Mouse (Mus musculus) MEL (cell line): ENCODE measurements around the gene Lrrfip2. TPM values are rescaled to one million over a fixed set of nuclear protein-coding genes. Genes with fewer than 3 reads are reported as not detected.

Experiments
- DNase-seq: peaks from one replicate; pipeline ENCODE4 v3.0.0; 2011; ENCODE audit warnings: low read depth, low spot score
- H3K27ac ChIP-seq: 2 replicates; pipeline ENCODE4 v1.5.1; 2012; ENCODE audit warnings: low read depth, mild to moderate bottlenecking, control low read depth, low read length, moderate library complexity; ENCODE audit not compliant: control insufficient read depth
- H3K27me3 ChIP-seq, 2 experiments: fragments of 150-350 bp in 1 of 2; sonication (generic) in 1 of 2; 2 replicates each; pipeline ENCODE4 v1.6.1; 2012; ENCODE audit warnings: low read length in 2 of 2, mild to moderate bottlenecking in 2 of 2, improper control_type of control experiment in 1 of 2, moderate library complexity in 1 of 2; ENCODE audit not compliant: insufficient read depth in 2 of 2, control insufficient read depth in 1 of 2
- H3K36me3 ChIP-seq, 2 experiments: 2 replicates each; pipeline ENCODE4 v1.6.1; 2012 to 2014; ENCODE audit warnings: low read length in 2 of 2, improper control_type of control experiment in 1 of 2, inconsistent platforms in 1 of 2, mild to moderate bottlenecking in 1 of 2; ENCODE audit not compliant: insufficient read depth in 2 of 2, control insufficient read depth in 1 of 2
- H3K4me1 ChIP-seq, 2 experiments: fragments of 150-350 bp in 1 of 2; sonication (generic) in 1 of 2; 2 replicates each; pipeline ENCODE4 v1.6.1; 2012; ENCODE audit warnings: low read length in 2 of 2, improper control_type of control experiment in 1 of 2, mild to moderate bottlenecking in 1 of 2; ENCODE audit not compliant: insufficient read depth in 2 of 2, control insufficient read depth in 1 of 2
- H3K4me3 ChIP-seq, 2 experiments: fragments of 150-350 bp in 1 of 2; sonication (generic) in 1 of 2; 2 replicates each; pipeline ENCODE4 v1.5.1; 2012; ENCODE audit warnings: low read depth in 2 of 2, low read length in 2 of 2, mild to moderate bottlenecking in 2 of 2, moderate library complexity in 2 of 2, control low read depth in 1 of 2, improper control_type of control experiment in 1 of 2; ENCODE audit not compliant: control insufficient read depth in 1 of 2, insufficient read depth in 1 of 2
- H3K79me2 ChIP-seq: 2 replicates; pipeline ENCODE4 v1.6.1; 2012; ENCODE audit warnings: mild to moderate bottlenecking, low read length, moderate library complexity; ENCODE audit not compliant: control insufficient read depth, poor library complexity, insufficient read depth
- H3K9ac ChIP-seq: 2 replicates; pipeline ENCODE4 v1.6.1; 2012; ENCODE audit warnings: low read depth, mild to moderate bottlenecking, control low read depth, low read length, moderate library complexity; ENCODE audit not compliant: control insufficient read depth, poor library complexity, severe bottlenecking
- H3K9me3 ChIP-seq: fragments of 150-350 bp; sonication (generic); replicated peaks from 2 replicates; pipeline ENCODE4 v1.6.1; 2012; ENCODE audit warnings: mild to moderate bottlenecking, low read length, improper control_type of control experiment, moderate library complexity; ENCODE audit not compliant: insufficient read depth
- BHLHE40 ChIP-seq: IDR thresholded peaks from 2 replicates; pipeline ENCODE4 v1.6.1; 2012; ENCODE audit warnings: low read depth, mild to moderate bottlenecking, inconsistent platforms, low read length, improper control_type of control experiment, borderline replicate concordance
- CHD1 ChIP-seq: IDR thresholded peaks from 2 replicates; pipeline ENCODE4 v1.6.1; 2012; ENCODE audit warnings: low read depth, mild to moderate bottlenecking, inconsistent platforms, low read length, improper control_type of control experiment
- CHD2 ChIP-seq: IDR thresholded peaks from 2 replicates; pipeline ENCODE4 v1.6.1; 2011; ENCODE audit warnings: low read length, improper control_type of control experiment
- E2F4 ChIP-seq: IDR thresholded peaks from 2 replicates; pipeline ENCODE4 v1.6.1; 2011; ENCODE audit warnings: low read depth, low read length, improper control_type of control experiment, borderline replicate concordance
- ELF1 ChIP-seq: IDR thresholded peaks from 2 replicates; pipeline ENCODE4 v1.6.1; 2014; ENCODE audit warnings: low read depth, mild to moderate bottlenecking, inconsistent platforms, low read length, improper control_type of control experiment, moderate library complexity
- EP300 ChIP-seq, 2 experiments: IDR thresholded peaks; 2 replicates each; pipeline ENCODE4 v1.6.1; 2011; ENCODE audit warnings: improper control_type of control experiment in 2 of 2, low read length in 2 of 2, low read depth in 1 of 2, mild to moderate bottlenecking in 1 of 2
- ETS1 ChIP-seq: IDR thresholded peaks from 2 replicates; pipeline ENCODE4 v1.6.1; 2012; ENCODE audit warnings: low read depth, mild to moderate bottlenecking, inconsistent platforms, low read length, improper control_type of control experiment, moderate library complexity
- GABPA ChIP-seq: IDR thresholded peaks from 2 replicates; pipeline ENCODE4 v1.6.1; 2012; ENCODE audit warnings: low read depth, mild to moderate bottlenecking, inconsistent platforms, low read length, improper control_type of control experiment, moderate library complexity
- GATA1 ChIP-seq: IDR thresholded peaks from 2 replicates; pipeline ENCODE4 v1.6.1; 2011; ENCODE audit warnings: low read depth, low read length, improper control_type of control experiment
- HCFC1 ChIP-seq: IDR thresholded peaks from 2 replicates; pipeline ENCODE4 v1.6.1; 2012; ENCODE audit warnings: low read depth, mild to moderate bottlenecking, inconsistent platforms, low read length, improper control_type of control experiment, moderate library complexity
- KAT2A ChIP-seq: conservative IDR thresholded peaks from 2 replicates; pipeline ENCODE4 v1.6.1; 2012; ENCODE audit warnings: low read depth, low read length, improper control_type of control experiment, inconsistent platforms
- MAFK ChIP-seq: IDR thresholded peaks from 2 replicates; pipeline ENCODE4 v1.6.1; 2011; ENCODE audit warnings: low read depth, mild to moderate bottlenecking, low read length, improper control_type of control experiment, borderline replicate concordance
- MAX ChIP-seq: IDR thresholded peaks from 2 replicates; pipeline ENCODE4 v1.6.1; 2011; ENCODE audit warnings: low read length, improper control_type of control experiment
- MAZ ChIP-seq: IDR thresholded peaks from 2 replicates; pipeline ENCODE4 v1.6.1; 2012; ENCODE audit warnings: low read depth, mild to moderate bottlenecking, inconsistent platforms, low read length, improper control_type of control experiment
- MXI1 ChIP-seq: IDR thresholded peaks from 2 replicates; pipeline ENCODE4 v1.6.1; 2011; ENCODE audit warnings: mild to moderate bottlenecking, low read depth, low read length, improper control_type of control experiment
- MYB ChIP-seq: IDR thresholded peaks from 2 replicates; pipeline ENCODE4 v1.6.1; 2011; ENCODE audit warnings: mild to moderate bottlenecking, low read depth, low read length, improper control_type of control experiment
- MYC ChIP-seq: IDR thresholded peaks from 2 replicates; pipeline ENCODE4 v1.6.1; 2011; ENCODE audit warnings: low read depth, mild to moderate bottlenecking, low read length, improper control_type of control experiment, moderate library complexity
- NRF1 ChIP-seq: IDR thresholded peaks from 2 replicates; pipeline ENCODE4 v1.6.1; 2014; ENCODE audit warnings: low read depth, mild to moderate bottlenecking, inconsistent platforms, low read length, improper control_type of control experiment, moderate library complexity; ENCODE audit not compliant: poor library complexity, insufficient read depth, severe bottlenecking
- POLR2A ChIP-seq, 2 experiments: IDR thresholded peaks; 2 replicates each; pipeline ENCODE4 v1.6.1; 2011 to 2012; ENCODE audit warnings: low read length in 2 of 2, mild to moderate bottlenecking in 2 of 2, control low read depth in 1 of 2, improper control_type of control experiment in 1 of 2, low read depth in 1 of 2, moderate library complexity in 1 of 2; ENCODE audit not compliant: control insufficient read depth in 1 of 2, insufficient read depth in 1 of 2, poor library complexity in 1 of 2
- POLR2AphosphoS2 ChIP-seq: IDR thresholded peaks from 2 replicates; pipeline ENCODE4 v1.6.1; 2011; ENCODE audit warnings: low read length, improper control_type of control experiment
- POLR2AphosphoS5 ChIP-seq: IDR thresholded peaks from 2 replicates; pipeline ENCODE4 v1.6.1; 2012; ENCODE audit warnings: low read depth, borderline replicate concordance, mild to moderate bottlenecking, inconsistent platforms, low read length, moderate library complexity, mixed read lengths
- TAL1 ChIP-seq: IDR thresholded peaks from 2 replicates; pipeline ENCODE4 v1.6.1; 2012; ENCODE audit warnings: mild to moderate bottlenecking, inconsistent platforms, low read length, moderate library complexity, mixed read lengths
- TBP ChIP-seq: IDR thresholded peaks from 2 replicates; pipeline ENCODE4 v1.8.0; 2011; ENCODE audit warnings: low read depth, low read length, improper control_type of control experiment
- TCF12 ChIP-seq: IDR thresholded peaks from 2 replicates; pipeline ENCODE4 v1.6.1; 2014; ENCODE audit warnings: low read depth, mild to moderate bottlenecking, inconsistent platforms, low read length, improper control_type of control experiment, moderate library complexity
- USF1 ChIP-seq: IDR thresholded peaks from 2 replicates; pipeline ENCODE4 v1.6.1; 2014; ENCODE audit warnings: low read depth, mild to moderate bottlenecking, inconsistent platforms, low read length, improper control_type of control experiment, moderate library complexity
- USF2 ChIP-seq, 2 experiments: IDR thresholded peaks; 2 replicates each; pipeline ENCODE4 v1.6.1; 2011 to 2012; ENCODE audit warnings: improper control_type of control experiment in 2 of 2, low read length in 2 of 2, borderline replicate concordance in 1 of 2, inconsistent platforms in 1 of 2, low read depth in 1 of 2, mild to moderate bottlenecking in 1 of 2; ENCODE audit not compliant: insufficient read depth in 1 of 2
- ZC3H11A ChIP-seq: IDR thresholded peaks from 2 replicates; pipeline ENCODE4 v1.6.1; 2012; ENCODE audit warnings: low read depth, mild to moderate bottlenecking, inconsistent platforms, low read length, improper control_type of control experiment
- ZKSCAN1 ChIP-seq: IDR thresholded peaks from 2 replicates; pipeline ENCODE4 v1.6.1; 2012; ENCODE audit warnings: low read depth, mild to moderate bottlenecking, inconsistent platforms, low read length, improper control_type of control experiment, moderate library complexity
- ZMIZ1 ChIP-seq: IDR thresholded peaks from 2 replicates; pipeline ENCODE4 v1.6.1; 2012; ENCODE audit warnings: low read depth, mild to moderate bottlenecking, inconsistent platforms, low read length, improper control_type of control experiment, moderate library complexity
- ZNF384 ChIP-seq: IDR thresholded peaks from 2 replicates; pipeline ENCODE4 v1.6.1; 2012; ENCODE audit warnings: low read depth, mild to moderate bottlenecking, inconsistent platforms, low read length, improper control_type of control experiment
- polyA plus RNA-seq, 2 experiments: library from polyadenylated mRNA; stranded (reverse) in 1 of 2; unstranded in 1 of 2; fragments of >175 nt in 1 of 2; fragments of >200 nt in 1 of 2; gene quantifications; 2 replicates each; pipeline versions ENCODE4 v1.2.1 to v1.2.4; 2012; ENCODE audit warnings: low replicate concordance in 2 of 2, low read depth in 1 of 2; ENCODE audit not compliant: insufficient read length in 2 of 2, insufficient read depth in 1 of 2, missing spikeins in 1 of 2
- total RNA-seq: library from RNA; depleted of rRNA; stranded (reverse); fragments of 300-350 nt; gene quantifications from 2 replicates; pipeline ENCODE4 v1.2.3, GENCODE M21; 2012; rRNA removed

Lrrfip2 gene
- total RNA-seq (26.0 and 28.4 TPM in 2 replicates), polyA plus RNA-seq (10 to 100 TPM in 1 of 2 experiments, not detected in 1; 42.7 TPM)

- peaks cover 0 to 8% of the 10 kb centered on the region in 2 experiments; a peak in 1 of 4 replicates for H3K4me1 ChIP-seq
- peak; percentile 43 for DNase-seq
Observed at GRCm38 (mm10) chr9:111117126-111117642, at the start of gene Lrrfip2. Gene Lrrfip2 (plus strand): TSS chr9:111117592.

GRCm38 (mm10) chr9:111070546-111070961 is 46.8 kb upstream of the Lrrfip2 start:
- Histone ChIP-seq H3K27ac (no peak overlapping the region), H3K9me3 (no peaks in the 10 kb centered on the region), H3K4me1 (no peaks in the 10 kb centered on the region), H3K4me3 (no peak overlapping the region), H3K36me3 (no peaks in the 10 kb centered on the region), H3K27me3 (no peaks in the 10 kb centered on the region), H3K79me2 (no peaks in the 10 kb centered on the region), H3K9ac (no peak overlapping the region)
- DNase-seq, result peak; percentile 74
- TF ChIP-seq USF1, result no peak
- TF ChIP-seq HCFC1, result no peak
- no peak for TF ChIP-seq ZKSCAN1
- no peak for TF ChIP-seq EP300 (IDR thresholded peaks at IDR 0.05; ENCODE audit: low read depth in 1 of 2, low read length in 2 of 2)
- TF ChIP-seq E2F4, result no peak
- no peak for TF ChIP-seq POLR2A (IDR thresholded peaks at IDR 0.05; ENCODE audit: control insufficient read depth in 1 of 2, insufficient read depth in 1 of 2, low read depth in 1 of 2, low read length in 2 of 2, poor library complexity in 1 of 2)
- no peak for TF ChIP-seq ELF1
- TF ChIP-seq MYB, result no peak
- no peak for TF ChIP-seq MAFK
- no peak for TF ChIP-seq GABPA
- no peak for TF ChIP-seq ETS1
- no peak for TF ChIP-seq ZMIZ1
- TF ChIP-seq TBP, result no peak
- no peak for TF ChIP-seq TAL1
- peak; percentile 52; the same call in 1 of the 2 replicates for TF ChIP-seq ZC3H11A
- no peak for TF ChIP-seq POLR2AphosphoS5
- no peak for TF ChIP-seq GATA1
- TF ChIP-seq CHD2, result no peak
- TF ChIP-seq BHLHE40, result no peak
- TF ChIP-seq MXI1, result no peak
- no peak for TF ChIP-seq ZNF384
- TF ChIP-seq POLR2AphosphoS2, result no peak
- no peak for TF ChIP-seq KAT2A
- TF ChIP-seq TCF12, result no peak
- TF ChIP-seq CHD1, result no peak
- TF ChIP-seq MYC, result 0 out of 2 replicates have a peak, but pooled peaks have one; percentile 25
- TF ChIP-seq USF2 (IDR thresholded peaks at IDR 0.05; ENCODE audit: borderline replicate concordance in 1 of 2, insufficient read depth in 1 of 2, low read depth in 1 of 2, low read length in 2 of 2), result no peak

More at GRCm38 (mm10) chr9:111117126-111117642, at the start of gene Lrrfip2:
- no peaks in the 10 kb centered on the region for H3K9me3 ChIP-seq
- peak within 1 kb of the TSS; percentile 69 to 72 for H3K4me3 ChIP-seq
- H3K36me3 ChIP-seq, result peaks cover 0 to 14% of the 10 kb centered on the region in 2 experiments; a peak in 2 of 4 replicates
- TF ChIP-seq NRF1, result no peak
- TF ChIP-seq MAX, result 0 out of 2 replicates have a peak, but pooled peaks have one; percentile 17
- peak; percentile 6; the same call in 1 of the 2 replicates for TF ChIP-seq ETS1
- TF ChIP-seq EP300 (IDR thresholded peaks at IDR 0.05; ENCODE audit: low read depth in 1 of 2, low read length in 2 of 2), result 0 out of 4 replicates have a peak, but pooled peaks of 1 of the 2 experiments have one; percentile 36
- no peak for TF ChIP-seq USF2 (IDR thresholded peaks at IDR 0.05; ENCODE audit: borderline replicate concordance in 1 of 2, insufficient read depth in 1 of 2, low read depth in 1 of 2, low read length in 2 of 2)
- no peak for TF ChIP-seq HCFC1
- no peak for TF ChIP-seq MAZ
- peak; percentile 38; the same call in 1 of the 2 replicates for TF ChIP-seq TAL1
- no peak for TF ChIP-seq BHLHE40
- TF ChIP-seq, all 39 proteins: peak for 4
- Histone ChIP-seq H3K9ac (peak within 1 kb of the TSS; percentile 91), H3K79me2 (peaks cover 11% of the 10 kb centered on the region), H3K27me3 (no peaks in the 10 kb centered on the region), H3K27ac (peak within 1 kb of the TSS; percentile 88)
